Mouse (Mus musculus) adrenal gland (tissue): ENCODE results near the gene Npepps.

Source experiments
- intact Hi-C: fragments of 180-260 bp; cut with DNase I; formaldehyde crosslinking; loops from one replicate; pipeline ENCODE4 v1.15.1; 2025

The Npepps gene

DNA sequence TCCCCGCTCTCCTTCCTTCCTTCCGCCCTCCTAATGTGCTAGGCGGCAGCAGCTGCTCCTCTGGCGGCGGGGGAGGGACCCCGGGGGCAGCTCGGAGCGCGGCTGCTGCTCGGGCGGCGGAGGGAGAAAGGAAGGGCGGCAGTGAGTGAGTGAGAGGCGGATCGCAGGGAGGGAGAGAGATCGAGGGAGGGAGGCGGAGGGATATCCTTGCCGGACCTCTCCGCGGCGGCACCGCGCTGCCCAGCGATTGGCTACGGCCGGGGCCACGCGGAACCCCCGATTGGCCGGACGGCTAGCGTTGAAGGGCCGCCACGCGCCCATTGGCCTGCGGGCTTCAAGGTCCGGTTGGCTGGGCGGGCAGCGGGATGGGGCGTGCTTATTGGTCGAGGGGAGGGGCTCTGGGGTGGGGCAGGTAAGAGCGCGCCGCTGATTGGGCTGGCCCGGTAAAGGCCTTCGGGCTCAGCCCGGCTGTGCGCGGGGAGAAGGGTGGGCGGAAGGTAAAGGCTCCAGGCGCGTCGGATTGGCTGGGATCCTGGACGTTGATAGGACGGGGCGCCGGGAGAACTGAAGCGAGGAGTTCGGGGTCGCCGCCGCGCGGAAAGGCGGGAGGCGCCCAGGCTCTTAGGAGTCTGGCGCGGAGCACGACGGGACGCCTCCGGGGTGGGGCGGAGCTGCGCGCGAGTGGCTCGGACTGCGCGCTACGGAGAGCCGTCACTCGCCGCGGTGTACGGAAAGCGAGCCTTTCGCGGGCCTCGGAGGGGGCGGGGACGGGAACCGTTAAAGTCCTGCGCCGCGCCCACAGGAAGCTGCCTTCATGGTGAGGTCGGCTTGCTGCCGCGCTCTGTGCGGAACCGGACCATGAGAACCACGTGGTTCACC lies 92.4 kb downstream of the Npepps start, which contains the start of gene Kpnb1:
TSS of gene Kpnb1 (minus strand) at position 118 of the 879 bp plus-strand sequence.
- intact Hi-C loops = no loop called here

DNA sequence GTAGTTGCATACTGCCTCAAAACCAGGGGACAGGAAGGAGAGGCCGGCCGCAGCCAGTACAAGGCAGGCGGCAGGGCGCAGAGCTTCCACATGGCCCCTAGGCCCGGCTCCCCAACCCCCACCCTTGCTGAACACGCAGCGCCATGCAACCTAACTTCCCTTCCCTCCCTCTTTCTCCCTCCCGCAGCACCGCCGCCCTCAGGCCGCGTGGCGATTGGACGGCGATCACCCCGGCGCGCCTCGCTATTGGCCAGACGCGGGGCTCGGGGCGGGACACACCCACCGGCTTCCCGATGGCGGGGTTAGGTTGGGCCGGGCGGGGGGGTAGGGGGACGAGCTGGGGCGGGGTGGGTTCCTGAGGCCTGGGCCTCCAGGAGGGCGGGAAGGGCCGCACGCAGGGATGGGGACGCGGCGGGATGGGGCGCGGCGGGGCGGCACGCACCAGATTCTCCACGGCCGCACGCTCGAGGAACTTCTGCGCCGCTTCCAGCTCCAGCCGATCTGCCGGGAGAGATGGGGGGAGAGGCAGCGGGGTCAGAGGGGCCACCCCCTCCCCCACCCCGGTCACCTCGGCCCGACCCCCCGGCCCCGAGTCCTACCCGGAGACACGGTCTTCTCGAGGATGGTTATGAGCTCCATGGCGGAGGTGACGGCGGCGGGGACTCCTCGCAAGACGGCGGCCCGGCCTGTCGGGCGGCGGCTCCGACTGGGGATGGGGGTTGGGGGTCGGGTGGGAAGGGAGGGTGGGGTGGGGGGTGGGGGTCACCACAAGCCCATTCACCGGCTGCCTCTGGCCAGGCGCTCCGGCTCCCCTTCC lies 93.3 kb downstream of the Npepps start:
- intact Hi-C loops = no loop called here

DNA sequence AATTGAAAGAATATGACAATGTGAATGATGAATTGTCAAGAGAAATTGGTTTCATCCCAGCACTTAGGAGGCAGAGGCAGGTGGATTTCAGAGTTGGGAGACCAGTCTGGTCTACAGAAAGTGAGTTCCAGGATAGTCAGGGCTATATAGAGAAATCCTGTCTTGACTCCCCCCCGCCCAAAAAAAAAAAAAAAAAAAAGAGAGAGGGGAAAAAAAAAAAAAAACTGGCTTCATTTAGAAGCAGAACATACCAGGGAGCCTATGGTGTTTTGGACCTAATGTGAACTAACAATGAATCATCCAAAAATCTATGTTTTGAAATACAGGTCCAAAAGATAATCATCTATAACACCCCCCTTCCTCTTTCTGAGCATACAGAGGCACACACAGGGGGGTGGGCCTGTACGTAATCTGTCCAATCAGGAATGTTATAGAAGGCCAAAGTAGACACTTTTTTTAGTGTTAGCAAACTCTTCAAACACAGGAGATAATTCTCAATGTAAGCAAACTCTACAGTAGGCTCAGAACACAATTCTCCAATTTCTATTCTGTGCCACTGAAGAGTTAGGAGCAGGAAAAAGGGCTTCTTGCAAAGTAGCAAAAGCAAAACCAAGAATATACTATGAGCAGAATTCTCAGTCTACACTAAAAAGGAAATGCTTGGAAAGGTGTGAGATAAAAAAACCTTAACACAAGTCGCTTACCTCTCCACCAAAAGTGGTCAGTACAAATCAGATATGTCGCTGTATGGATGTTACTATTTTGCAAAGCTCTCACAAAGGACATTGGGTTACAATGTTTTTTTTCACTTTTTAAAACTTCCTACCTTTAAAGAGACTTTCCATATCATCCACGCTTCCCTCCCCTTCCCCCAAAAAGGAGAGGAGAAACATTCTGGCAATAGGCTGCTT lies 94.5 kb downstream of the Npepps start:
- intact Hi-C loops = no loop called here

DNA sequence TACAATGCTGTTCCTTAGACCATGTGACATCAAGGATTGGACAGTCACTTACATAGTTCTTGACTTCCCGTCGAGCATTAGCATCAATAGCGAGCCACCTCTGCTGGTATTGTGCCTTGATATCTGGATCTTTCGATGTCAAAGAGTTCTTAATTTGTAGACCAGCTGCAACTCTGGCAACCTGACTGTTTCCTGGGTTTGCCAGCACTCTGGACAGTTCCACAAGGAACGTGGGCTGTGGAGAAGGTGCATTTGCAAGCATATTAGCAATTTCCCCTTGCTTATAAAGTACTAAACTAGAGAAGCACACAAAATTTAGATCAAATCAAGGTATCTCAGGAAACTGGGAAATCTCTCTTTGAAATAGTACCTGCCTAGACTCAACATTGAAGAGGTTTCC lies 95.6 kb downstream of the Npepps start:
- intact Hi-C loops = no loop called here

DNA sequence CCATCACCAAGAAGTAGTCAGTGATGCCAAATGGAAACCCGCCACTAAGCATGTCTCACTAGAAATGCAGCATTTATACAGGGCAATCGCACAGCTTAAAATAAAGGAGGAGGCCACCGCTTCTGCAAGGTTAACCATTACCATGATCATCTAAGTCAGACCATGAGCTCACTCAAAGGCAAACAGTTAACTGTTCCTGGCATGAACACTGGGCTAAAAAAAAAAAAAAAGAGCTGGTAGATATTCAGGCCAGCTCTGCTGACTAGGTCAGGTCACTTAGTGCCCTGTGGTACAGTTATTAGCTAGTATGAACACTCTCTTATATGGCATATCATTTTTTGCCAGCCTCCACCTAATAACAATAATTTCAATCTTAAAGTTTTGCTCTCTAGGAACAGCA lies 98.0 kb downstream of the Npepps start:
- intact Hi-C loops = no loop called here

DNA sequence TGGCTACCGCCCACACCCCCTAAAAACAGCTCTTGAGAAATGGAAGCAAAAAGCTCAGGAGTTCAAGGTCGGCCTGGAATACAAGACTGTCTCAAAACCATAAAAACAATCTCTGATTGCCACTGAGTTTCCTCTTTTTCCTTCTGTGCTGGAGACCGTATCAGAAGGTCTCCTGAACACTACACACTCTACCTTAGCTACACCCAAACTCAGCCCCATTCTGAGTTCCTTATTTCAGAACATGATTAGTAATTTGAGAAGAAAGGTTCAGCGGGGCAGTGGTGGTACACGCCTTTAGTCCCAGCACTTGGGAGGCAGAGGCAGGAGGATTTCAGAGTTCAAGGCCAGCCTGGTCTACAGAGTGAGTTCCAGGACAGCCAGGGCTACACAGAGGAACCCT lies 99.4 kb downstream of the Npepps start:
- intact Hi-C loops = no loop called here

DNA sequence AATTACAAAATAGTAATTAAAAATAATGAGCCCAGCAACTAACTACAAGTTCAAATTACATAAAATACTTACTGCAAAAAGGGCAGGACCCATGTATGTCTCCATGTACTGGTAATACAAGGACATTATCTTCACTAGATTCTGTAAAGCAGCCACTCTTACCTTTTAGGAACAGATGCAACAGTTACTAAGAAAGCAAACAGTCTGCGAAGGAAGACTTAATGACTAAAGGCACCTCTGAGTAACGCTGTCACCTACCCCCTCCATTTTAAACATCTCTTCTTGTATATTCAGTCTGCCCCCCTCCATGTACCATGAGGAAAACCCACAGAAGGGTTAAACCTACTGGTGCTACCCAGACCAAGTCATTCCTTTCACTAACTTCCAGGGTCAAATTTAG lies 102.2 kb downstream of the Npepps start:
- intact Hi-C loops = loop anchor here (5.0 kb wide), 1 partner anchor 76 kb away; no protein-coding TSS in a partner anchor

DNA sequence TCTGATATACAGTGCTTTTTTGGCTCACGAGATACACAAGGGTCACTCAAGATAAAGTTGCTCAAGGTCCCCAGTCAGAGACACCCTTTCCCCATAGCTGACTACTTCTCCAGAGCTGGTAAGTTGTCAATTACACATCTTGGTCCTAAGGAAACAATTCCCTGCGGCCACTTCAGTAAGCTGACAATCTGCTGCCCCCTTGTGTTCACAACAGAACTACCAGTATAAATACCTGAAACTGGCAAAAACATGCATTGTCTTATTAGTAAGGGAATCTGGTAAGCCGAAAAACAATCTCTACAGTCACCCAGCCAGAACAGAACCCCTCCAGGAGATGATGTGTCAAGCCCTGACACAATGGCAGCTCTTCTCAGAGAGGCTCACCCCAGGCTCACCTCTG lies 103.6 kb downstream of the Npepps start:
- intact Hi-C loops = loop anchor here (5.0 kb wide), 1 partner anchor 75 kb away; no protein-coding TSS in a partner anchor

DNA sequence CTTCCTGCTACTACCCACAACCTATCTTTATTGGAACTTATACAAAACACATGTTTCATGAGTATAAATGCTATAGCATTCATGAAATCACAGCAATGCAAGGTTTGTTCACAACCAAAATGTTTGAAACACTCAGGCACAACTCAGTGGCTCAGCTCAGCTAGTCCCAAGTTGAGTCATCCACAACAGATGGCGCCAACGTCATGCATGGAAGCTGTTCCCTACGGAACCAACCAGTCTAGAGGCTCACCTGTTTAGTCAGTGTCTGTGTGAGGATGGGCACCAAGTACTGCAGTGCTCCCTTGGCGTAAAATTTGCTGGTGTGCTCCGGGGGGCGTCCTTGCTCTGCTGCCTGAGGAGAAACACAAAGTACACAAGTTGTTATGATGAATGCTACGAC lies 104.9 kb downstream of the Npepps start:
- intact Hi-C loops = loop anchor here (5.0 kb wide), 1 partner anchor 73 kb away; no protein-coding TSS in a partner anchor

DNA sequence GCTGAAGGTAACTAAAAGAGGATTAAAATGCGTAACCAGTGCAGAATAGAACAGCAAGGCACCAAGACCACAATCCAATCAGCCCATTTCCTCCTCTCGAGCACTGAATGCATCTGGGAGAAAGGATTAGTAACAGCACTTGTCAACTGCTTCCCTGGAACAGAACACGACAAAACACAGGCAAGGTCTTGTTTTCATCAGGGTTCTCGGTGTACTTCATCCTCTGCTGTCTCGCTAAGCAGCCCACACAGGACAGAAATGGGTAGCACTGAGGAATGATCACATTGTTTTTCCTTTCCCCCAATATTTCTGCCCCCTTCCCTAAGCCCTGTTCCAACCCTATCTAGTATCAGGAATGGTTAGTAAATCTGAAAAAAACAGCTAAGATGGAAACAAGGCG lies 120.1 kb downstream of the Npepps start:
- intact Hi-C loops = no loop called here

DNA sequence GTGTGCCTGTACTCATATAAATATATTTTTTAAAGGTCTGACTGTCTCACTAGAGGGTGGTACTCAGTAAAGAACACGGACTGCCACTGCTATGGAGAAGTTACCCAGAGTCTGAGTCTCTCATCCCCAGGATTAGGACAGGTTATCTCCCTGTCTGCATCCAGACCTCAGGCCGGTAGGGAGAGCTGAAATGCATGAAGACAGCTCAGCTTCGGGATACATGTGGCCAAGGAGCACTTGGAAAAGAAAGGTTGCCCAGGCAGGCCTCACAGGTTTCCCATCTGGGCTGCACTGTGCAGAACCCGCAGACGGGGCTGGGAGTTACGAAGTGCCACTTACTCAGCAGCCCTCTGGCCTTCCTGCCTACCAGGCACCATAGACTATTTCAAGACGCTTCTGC lies 123.4 kb downstream of the Npepps start:
- intact Hi-C loops = no loop called here
